Mouse (Mus musculus): ENCODE results near the gene Faim2. TPM values are rescaled to one million over a fixed set of nuclear protein-coding genes. Genes with fewer than 3 reads are reported as not detected.

Faim2 gene
- polyA plus RNA-seq (2015; fragmentation: Nextera tagmentation; extraction: Ambion mirVana) = 0.13 TPM in 1 of 2 replicates, not detected in the other

DNA sequence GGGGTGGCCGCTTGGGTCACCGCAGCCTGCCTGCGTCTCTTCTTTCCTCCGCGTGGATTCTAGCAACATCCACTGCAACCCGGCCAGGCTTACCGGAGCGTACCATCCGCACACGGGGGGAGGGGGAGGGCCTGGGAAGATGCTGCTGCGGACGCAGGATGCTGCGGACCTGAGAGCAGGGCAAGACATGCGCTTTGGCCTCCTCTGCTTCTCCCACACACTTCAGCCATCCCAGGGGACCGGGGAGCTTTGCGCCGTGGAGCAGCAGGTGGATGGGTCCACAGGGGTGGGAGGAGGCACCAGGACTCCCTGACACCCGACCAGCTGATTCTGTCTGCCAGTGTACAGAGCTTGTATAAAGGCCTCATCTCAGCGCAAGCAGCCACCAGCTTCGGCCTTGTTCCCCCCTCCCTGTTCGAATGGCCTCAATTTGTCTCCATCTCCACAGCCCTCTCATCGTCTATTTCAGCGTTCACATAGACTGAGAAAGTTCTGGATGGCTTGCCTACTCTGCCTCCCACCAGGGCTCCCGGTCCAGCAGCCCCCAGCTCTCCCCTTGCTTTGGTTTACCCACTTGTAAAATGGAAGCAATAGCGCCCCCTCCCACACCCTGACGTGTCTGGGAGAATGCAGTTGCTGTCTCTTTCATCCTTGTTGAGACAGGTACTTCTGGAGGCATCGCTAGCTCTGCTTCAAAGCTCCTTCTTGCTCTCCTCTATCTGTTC, at the start of gene Faim2:
TSS of gene Faim2 (minus strand) at position 537 of the 725 bp plus-strand sequence.

DNA sequence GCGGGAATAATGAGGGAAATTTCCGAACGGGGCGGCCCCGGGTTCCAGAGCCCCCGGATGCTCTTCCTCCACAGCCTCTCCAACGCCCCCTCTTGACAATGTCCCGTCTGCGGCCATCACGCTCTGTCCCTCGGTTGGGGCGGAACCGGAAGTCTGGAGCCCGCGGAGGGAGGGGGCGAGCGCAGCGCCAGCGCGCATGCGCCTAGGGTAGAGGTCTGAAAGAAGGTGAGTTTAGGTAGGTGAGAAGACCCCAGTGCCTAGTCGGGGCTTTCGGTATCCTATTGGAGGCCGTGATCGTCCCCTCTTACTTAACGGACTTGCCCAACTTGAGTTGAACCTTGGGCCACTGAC, 53.4 kb downstream of the Faim2 start, which contains the start of gene Bcdin3d:
TSS of gene Bcdin3d (minus strand) at position 155 of the 351 bp plus-strand sequence.

DNA sequence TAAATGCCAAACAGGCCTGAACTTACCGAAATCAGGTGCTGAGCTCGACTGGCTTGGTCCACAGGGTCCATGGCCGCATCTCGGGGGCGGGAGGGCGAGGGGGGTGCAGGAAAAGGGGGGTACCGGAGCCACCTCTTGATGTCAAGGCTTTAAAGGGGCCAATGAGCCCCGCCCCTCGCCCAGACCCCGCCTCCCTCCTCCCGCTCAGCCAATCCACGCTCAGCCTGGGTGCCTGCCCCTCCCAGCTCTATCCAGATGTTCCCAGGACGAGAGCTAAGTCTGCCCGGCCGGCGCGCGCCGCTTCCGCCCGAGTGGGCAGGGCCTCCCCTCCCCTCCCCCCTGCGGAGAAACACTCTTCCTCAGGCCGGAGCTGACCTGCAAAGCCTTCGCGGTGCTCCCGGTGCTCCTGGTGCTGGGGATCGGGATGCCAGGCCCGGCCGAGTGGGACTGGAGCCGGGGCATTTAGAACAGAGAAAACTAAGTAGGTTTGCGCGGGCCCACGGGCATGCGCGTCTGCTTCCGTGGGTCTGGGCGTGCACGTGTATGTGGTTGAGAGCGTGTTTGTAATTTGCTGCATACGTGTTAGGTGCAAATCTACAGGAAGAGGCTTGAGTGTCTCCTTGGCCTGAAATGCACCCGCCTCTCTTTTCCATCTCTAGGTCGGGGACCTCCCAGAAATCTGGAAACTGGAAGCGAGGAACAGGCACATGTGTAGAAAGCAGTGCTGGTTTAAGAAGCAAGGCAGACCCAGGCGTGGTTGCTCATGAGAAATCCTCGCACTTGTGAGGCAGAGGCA, 70.2 kb downstream of the Faim2 start, which contains the start of gene Nckap5l:
TSS of gene Nckap5l (minus strand) at position 143 of the 796 bp plus-strand sequence.

Other genes starting within 250 kb of the Faim2 start
- 11.2 and 16.8 TPM in 2 replicates for gene Prpf40b, start 233.1 kb downstream of the Faim2 start, polyA plus RNA-seq (2015; fragmentation: Nextera tagmentation; extraction: Ambion mirVana)
- 0.05 TPM in 1 of 2 replicates, not detected in the other for gene Fam186b, start 232.3 kb downstream of the Faim2 start, polyA plus RNA-seq (2015; fragmentation: Nextera tagmentation; extraction: Ambion mirVana)
- 7.0 and 9.0 TPM in 2 replicates for gene Fmnl3, start 157.7 kb downstream of the Faim2 start, polyA plus RNA-seq (2015; fragmentation: Nextera tagmentation; extraction: Ambion mirVana)
- gene Tmbim6, start 135.3 kb downstream of the Faim2 start, polyA plus RNA-seq (2015; fragmentation: Nextera tagmentation; extraction: Ambion mirVana) = 228 and 262 TPM in 2 replicates
- gene Nckap5l, start 70.4 kb downstream of the Faim2 start, polyA plus RNA-seq (2015; fragmentation: Nextera tagmentation; extraction: Ambion mirVana) = 1.4 and 2.2 TPM in 2 replicates
- 7.7 and 8.2 TPM in 2 replicates for gene Bcdin3d, start 53.4 kb downstream of the Faim2 start, polyA plus RNA-seq (2015; fragmentation: Nextera tagmentation; extraction: Ambion mirVana)
- gene Aqp2, start 50.9 kb upstream of the Faim2 start, polyA plus RNA-seq (2015; fragmentation: Nextera tagmentation; extraction: Ambion mirVana) = not detected in 2 replicates
- 0.17 and 0.29 TPM in 2 replicates for gene Aqp5, start 62.6 kb upstream of the Faim2 start, polyA plus RNA-seq (2015; fragmentation: Nextera tagmentation; extraction: Ambion mirVana)
- gene Aqp6, start 73.2 kb upstream of the Faim2 start, polyA plus RNA-seq (2015; fragmentation: Nextera tagmentation; extraction: Ambion mirVana) = not detected in 2 replicates
- 70.4 and 74.5 TPM in 2 replicates for gene Racgap1, start 123.5 kb upstream of the Faim2 start, polyA plus RNA-seq (2015; fragmentation: Nextera tagmentation; extraction: Ambion mirVana)
- gene Asic1, start 142.2 kb upstream of the Faim2 start, polyA plus RNA-seq (2015; fragmentation: Nextera tagmentation; extraction: Ambion mirVana) = 0.25 and 0.52 TPM in 2 replicates
- gene Smarcd1, start 174.0 kb upstream of the Faim2 start, polyA plus RNA-seq (2015; fragmentation: Nextera tagmentation; extraction: Ambion mirVana) = 11.6 and 14.5 TPM in 2 replicates
- not detected in 2 replicates for gene Gm17349, start 177.3 kb upstream of the Faim2 start, polyA plus RNA-seq (2015; fragmentation: Nextera tagmentation; extraction: Ambion mirVana)
- 0.19 and 0.33 TPM in 2 replicates for gene Gpd1, start 189.3 kb upstream of the Faim2 start, polyA plus RNA-seq (2015; fragmentation: Nextera tagmentation; extraction: Ambion mirVana)
- 115 and 136 TPM in 2 replicates for gene Cox14, start 197.5 kb upstream of the Faim2 start, polyA plus RNA-seq (2015; fragmentation: Nextera tagmentation; extraction: Ambion mirVana)
- gene Cers5, start 244.7 kb upstream of the Faim2 start, polyA plus RNA-seq (2015; fragmentation: Nextera tagmentation; extraction: Ambion mirVana) = 15.5 and 20.6 TPM in 2 replicates

Data from spleen, postnatal 0 days (tissue).